Mouse (Mus musculus): Measurements from ENCODE around the gene Pbx3.

The Pbx3 gene

DNA sequence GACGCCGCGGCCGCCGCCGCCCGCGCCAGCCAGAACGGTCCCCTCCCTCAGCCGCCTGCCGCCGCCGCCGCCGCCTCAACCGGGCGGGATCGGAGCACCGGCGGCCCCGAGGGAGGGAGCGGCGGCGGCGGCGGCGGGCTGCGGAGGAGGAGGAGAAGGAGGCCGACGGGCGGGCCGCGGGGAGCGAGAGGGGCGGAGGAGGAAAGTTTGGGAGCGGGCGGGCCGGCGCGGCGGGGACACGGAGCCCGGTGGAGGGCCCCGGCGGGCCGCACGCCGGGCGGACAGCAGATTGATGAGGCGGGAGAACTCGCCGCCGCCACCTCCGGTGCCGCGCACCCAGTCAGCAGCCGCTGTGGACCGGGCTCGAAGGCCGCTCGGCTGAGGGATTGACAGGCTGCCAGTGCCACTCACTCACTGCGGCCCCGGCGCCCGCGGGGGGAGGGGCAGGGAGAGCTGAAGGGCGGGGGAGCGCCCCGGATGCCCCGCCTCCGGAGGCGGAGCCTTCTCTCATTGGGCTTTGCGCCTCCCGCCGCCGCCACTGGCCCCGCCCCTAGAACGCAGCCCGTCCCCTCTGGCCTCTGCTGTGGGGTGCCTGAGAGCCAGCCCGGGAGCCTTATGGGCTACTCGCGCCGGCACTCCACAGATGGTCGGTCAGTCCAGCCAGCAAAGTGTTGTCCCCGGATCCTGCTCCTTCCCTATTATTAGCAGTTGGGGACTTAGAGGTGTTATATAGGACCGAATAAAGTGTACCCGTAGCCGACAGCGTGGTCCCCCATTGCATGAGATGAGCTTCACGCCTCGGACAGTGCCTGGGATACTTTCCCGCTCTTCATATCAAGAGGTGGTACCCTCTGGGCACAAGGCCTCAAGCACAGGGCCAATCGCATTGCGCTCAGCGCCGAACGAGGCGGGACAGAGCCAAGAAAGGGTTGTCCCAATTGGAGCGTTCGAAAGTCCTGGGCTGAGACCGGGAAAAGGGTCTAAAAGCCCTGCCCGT, at the start of gene Pbx3:
Gene Pbx3 (minus strand): TSS at position 838 of the 997 bp plus-strand sequence.
- peak; percentile 95 for DNase-seq (ENCODE audit: low spot score)

DNA sequence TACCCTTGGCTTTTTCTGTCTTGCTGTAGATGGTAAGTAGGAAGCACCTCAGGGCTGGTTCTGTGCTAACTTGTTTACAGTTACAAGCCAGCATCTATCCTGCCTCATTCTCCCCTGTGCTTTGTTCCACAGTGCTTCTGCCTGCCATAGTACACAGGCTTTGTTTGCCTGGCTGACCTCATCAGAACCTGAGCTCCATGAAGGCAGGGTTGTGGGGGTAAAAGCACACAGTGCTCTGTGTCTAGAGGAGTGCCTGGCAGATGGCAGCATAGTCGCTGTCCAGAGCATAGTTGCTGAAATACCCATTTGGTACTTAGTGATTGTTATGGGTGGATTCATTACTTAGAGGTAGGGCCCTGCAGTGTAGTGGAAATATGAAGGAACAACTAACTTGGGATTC, 47.3 kb upstream of the Pbx3 start:
- no peak for DNase-seq (ENCODE audit: low spot score)

DNA sequence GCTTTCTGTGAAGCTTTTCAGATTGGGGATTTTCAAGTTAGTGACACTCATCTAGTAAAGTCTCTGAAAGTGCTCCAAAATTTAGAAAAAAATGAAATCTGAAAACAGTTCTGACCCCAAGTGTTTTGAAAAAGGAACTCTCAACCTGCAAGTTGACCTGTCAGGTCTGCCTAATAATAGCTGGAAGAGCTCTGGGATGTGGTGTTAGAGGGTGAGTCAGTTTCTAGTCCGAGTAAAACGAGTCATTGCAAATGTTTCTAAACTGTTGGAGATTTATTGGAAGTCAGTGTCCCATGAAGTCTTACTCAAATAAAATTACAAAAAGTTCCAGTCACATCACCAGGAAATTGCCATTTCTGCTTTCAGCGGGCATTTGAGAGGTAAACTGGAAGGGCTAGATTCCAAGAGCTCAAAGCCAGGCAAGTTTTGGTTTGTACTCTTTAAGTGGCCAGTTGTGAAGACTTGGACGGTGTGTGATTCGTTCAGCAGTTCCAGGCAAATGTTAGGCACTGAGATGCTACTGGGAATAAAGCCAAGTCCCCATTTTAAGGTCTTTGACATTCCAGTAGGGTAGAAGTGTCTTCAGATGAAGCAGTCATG, 36.9 kb upstream of the Pbx3 start:
- DNase-seq (ENCODE audit: low spot score), result no peak

DNA sequence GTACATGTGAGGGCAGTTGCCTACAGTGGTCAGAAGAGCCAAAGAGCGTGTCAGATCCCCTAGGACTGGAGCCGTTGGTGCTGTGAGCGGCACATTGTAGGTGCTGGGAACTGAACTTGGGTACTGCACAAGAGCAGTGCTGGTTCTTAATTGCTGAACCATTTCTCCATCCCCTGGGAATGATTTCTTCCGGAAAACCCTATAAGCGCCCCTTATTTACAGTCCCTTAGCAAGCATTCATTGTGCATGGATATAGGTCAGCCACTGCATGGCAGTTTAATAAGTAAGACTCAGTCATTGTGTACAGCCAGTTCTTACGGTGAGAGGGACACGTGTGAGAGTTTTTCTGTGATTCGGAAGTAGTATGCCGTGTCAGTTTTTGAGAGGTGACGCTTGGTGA, 35.4 kb upstream of the Pbx3 start:
- DNase-seq (ENCODE audit: low spot score), result no peak

DNA sequence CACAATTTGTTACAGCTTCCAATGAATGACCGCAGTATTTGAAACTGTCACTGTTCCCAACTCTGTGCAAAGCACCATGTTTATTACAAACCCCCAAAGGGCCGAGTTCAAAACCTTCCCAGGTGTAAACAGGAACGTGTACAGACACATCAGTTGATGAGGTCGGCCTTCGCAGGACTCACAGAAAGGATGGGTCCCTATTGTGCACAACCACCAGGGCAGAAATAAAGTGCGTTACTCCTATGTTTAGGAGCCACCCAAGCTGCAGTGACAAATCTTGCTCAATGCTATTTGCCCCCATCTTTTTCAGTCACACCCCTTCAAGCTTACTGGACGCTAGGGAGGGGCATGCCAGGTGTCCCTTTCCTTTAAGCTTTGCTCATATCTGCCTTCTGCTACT, 34.7 kb upstream of the Pbx3 start:
- DNase-seq (ENCODE audit: low spot score), result peak; percentile 2

DNA sequence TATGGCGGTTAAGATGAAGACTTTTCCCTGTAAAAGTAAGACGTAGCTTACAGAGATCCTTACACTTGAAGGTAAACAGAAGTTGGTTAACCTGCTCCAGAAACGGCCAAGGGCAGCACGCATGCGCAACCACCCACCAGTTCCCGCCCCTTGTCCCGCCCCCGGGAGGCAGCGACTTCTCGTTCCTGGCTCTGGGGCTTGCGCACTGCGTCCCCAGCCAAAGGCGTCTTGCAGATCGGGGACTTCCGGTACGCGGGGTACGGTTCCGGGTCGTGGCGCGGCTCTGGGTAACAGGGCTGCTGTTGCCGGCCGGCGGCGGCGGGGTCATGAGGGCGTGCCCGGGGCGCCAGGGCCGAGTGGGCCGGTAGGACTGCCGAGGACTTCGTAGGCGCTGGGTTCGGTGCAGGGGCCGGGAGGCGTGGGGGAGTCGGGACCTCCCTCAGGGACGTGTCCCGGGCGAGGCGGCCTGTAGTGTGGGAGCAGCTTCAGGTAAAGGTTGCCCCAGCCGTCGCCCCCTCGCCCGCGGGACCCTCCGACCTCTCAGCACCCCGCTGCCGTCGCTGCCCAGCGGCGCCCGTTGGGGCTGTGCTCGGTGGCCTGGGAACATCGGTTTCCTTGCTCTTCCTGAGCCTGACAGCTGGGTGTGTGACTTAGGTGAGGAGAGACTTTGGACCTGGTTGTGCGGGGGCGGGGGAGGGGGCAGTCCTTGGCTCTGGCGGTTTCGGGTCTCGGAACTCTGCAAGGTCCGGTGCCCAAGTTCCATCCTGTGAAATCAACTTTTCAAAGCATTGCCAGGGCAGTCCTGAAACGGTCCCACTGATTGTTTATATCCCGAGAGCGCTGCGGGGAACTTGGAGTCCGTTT, 33.9 kb upstream of the Pbx3 start, which contains the start of gene Mapkap1:
Gene Mapkap1 (plus strand): TSS at position 171 of the 864 bp plus-strand sequence.
- peak; percentile 99 for DNase-seq (ENCODE audit: low spot score)

DNA sequence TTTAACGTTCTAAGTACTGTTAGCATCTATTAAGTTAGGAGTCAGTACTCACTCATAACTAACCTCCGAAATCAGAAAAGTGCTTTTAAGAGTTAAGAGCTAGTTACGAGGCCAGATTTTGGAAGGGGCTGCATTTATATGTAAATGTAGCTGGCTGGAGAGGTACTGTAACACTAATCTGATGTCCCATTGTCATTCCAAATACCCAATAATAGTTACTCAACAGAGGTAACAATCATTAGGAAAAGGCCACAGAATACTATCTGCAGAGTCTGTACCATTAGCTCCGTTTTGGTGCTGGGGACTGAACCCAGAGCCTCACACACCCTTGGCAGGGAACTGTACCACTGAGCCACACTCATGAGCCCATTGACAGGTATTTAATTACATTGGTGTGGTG, 26.6 kb upstream of the Pbx3 start:
- no peak for DNase-seq (ENCODE audit: low spot score)

DNA sequence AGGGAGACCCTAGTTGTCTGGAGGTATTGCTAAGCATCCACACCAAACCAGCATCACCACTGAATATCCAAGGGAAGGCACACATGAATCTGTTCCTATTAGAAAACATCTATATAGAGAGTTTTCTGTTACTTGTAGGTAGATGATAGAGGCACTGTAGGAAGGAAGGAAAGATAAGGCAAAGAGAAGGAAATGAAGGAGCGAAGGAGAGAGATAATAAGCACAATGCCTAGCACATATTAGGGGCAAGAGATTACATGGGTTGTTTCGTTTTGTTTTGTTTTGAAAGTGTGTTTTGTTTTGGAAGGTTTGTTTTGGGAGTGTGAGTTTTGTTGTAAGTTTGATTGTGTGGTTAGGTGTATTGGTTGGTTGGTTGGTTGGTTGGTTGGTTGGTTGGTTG, 6.0 kb upstream of the Pbx3 start:
- DNase-seq (ENCODE audit: low spot score), result no peak

DNA sequence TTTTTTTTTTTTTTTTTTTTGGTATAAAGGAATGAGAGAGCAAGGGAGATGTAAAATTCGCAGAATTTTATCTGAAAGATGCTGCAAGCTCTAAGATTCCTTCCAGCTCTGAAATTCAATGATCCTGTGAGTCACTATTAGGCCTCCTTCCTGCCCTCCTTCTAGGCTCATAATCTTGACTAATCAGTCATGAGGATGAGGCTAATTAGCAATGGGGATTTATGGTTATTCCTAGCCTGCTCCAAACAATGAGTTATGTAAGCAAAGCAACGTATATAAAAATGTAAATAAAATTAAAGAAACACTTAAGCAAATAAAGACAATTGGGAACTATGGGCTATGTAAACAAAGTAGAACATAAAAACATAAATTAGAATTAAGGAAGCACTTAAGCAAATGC, 1.4 kb upstream of the Pbx3 start:
- DNase-seq (ENCODE audit: low spot score), result no peak

DNA sequence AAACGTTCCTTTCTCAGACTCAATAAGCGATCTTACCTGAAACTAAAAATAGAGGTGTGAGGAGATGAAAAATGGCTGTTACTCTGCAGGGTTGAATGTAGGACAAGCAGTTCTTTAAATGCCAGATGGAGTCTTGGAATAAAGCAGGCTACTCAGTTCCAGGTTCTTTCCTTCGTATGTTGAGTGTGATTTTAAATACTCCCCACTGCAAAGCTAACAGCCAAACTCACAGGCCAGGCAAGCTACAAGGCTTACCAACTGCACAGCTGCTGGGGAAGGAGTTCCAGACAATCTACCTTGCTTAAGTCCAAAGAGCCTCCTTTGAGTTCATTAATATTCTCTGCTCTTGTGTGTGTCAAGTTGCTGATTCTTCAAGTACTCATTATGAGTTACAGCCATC, 944 bp upstream of the Pbx3 start:
- DNase-seq (ENCODE audit: low spot score), result no peak

DNA sequence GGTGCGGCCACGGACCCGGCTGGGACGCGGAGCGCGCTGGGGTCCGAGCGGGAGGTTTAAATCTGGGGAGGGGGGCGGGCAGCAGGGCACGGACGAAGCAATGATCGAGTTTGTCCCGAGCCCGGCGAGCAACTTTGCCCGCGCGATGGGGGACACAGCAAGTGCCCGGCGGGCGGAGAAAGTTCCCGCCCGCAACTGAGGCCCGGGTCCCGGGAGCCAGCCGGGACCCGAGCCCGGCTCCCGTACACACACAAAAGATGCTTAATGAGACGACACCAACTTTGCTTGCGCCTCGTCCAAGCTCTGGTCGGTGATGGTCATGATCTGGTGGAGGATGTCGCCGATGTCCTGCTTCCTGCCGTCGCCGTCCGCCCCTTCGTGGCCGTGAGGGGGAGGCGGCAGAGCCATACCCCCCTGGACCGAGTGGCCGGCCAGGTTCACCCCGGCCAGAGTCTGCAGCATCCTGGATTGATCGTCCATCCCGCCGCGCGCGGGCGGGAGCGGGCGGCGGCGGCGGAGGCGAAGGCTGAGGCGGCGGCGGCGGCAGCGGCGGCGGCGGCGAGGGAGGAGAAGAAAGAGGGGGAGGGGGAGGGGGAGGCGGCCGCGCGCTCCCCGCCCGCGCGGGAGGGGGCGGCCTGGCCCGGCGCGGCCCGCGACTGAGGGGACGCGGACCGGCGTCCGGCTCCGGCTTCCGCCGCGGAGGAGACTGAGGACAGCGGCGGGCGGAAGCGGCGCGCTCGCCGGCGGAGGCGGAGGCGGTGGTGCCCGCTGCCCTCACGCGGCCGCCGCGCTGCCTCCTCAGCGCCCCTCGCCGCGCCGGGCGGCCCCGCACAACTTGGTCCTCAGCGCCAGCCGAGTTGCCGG, 1.3 kb downstream of the Pbx3 start:
- peak; percentile 57 for DNase-seq (ENCODE audit: low spot score)

DNA sequence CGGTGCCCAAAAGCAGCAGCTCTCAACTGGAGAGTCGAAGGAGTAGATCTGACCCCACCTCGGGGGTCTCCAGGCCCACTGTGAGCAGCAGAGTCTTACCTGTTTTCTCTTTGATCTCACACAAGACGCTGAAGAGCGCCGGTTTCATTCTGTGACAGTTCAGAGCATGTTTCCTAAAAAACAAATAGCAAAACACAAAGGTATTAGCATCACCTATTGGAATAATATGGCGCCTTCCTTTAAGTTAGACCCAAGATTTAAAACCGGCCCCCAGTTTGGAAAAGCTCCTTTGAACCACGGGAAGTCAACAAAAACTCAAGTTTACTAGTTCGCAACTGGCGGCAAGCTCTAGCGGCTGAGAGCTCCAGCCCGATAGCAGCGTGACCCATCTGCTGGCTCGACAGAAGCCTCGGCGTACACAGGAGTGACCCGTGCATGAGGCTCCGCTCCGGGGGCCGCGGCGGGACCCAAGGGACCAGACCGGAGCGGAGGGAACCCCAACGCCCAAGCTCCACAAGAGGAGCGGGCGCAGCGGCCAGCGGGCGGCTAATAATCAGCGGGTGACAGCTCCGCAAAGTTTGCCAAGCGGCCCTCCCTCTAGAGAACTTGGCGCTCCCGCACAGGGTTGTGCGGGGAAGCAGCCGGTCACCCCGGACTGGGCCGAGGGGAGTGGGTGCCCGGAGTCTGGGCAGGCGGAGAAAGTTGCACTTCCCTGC, 2.1 kb downstream of the Pbx3 start:
- DNase-seq (ENCODE audit: low spot score), result peak; percentile 28

DNA sequence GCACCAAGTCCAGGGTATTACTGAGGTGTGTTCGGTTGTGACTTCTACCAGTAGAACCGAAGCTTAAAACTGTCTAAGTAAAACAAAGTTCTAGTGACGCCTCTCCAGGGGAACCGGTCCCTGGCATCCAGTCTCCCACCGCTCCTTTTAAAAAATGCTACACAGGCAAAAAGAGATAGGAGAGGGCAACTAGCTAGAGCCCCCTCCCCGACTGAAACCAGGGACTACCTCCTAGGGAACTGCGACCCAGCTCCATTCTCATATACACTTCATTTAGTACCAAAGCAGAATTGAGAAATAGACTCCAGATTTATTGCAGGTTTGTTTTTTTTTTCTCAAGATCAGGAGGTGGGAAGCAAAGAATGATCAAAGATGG, 2.6 kb downstream of the Pbx3 start:
- no peak for DNase-seq (ENCODE audit: low spot score)

DNA sequence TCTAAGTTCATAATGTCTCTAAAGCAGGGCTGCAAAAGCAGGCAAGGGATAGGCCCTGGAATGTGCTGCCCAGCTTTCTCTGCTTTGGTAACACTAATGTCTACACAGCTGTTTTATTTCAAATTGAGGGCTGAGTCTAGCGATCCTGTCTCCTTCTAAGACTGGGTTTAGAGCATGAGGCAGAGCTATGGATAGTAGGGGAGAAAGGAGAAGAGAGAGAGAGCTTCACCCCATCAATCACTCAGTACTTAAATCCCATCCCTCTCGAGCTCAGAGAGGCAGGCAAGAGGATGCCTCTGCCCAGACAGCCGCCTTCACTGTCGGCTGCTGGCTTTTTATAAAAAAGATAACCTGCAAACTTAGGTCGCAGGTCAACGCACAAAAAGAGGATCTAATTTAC, 4.5 kb downstream of the Pbx3 start:
- DNase-seq (ENCODE audit: low spot score), result peak; percentile 37

DNA sequence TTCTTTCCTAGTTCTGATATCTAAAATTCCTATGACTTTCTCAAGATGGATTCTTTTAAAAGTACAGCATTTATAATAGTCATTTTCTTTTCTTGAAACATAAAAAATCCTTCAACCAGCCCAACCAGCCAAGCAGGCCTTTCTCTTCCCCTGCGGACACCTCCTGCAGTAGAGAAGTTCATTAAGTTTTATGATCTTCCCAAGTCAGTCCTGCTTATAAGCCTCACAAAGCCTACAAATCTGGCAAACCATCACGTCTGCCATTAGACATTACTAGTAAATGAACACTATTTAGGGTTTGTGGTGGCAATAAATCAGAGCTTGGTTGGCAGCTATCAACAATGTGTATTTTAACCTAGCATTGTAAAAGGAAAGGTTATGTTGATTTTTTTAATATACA, 5.9 kb downstream of the Pbx3 start:
- no peak for DNase-seq (ENCODE audit: low spot score)

DNA sequence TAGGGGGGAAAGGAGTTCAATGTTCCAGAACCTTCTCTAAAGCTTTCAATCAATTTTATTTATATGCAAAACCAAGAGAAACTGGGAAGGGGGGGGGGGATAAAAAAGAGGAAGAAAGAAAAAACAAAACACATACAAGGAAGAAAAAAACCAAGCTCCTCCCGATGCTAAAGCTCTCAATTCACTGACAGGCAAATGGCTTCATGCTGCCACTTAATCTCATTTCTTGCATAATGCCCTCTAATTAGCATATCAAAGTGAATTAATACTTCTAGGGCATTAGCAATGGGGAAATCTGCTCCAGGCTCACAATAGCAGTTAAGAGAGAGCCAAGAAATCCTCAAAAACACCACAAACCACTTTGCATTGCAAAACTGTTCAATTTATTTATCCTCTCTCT, 9.3 kb downstream of the Pbx3 start:
- DNase-seq (ENCODE audit: low spot score), result no peak

DNA sequence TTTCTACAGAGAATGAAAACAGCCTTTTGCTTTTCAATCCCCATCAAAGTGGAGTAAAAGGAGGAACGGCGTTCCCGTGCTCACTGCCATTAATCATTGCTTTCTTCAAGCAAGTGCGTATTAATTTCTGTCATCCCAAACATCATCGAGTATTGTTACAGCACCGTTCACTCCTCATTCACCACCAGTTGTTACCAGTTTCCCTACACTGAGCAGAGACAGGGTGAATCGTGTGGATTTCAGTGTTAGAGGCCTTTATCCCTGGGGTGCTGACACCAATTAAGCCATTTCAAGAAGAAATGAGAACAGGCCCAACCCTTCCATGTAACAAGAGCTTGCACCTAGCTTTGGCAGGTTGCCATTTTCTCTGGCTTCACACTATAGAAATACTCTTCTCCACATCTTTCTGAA, 17.1 kb downstream of the Pbx3 start:
- no peak for DNase-seq (ENCODE audit: low spot score)

DNA sequence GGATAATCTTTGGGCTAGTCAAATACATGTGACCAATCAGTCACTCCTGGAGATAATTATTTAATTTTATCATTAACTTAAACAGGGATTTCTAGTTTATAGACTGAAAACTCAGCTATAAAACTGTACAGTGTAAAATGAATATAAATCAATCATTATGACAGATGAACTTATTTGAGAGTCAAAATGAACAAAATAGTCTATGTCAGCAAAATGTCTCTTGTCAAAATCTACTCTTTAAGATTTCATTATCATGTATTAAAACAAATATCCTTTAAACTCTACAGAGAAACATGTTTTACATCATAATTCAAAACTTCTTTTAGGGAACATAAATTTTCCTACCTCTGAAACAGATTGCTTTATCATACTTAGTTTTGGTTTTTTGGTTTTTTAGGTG, 20.9 kb downstream of the Pbx3 start:
- DNase-seq (ENCODE audit: low spot score), result no peak

DNA sequence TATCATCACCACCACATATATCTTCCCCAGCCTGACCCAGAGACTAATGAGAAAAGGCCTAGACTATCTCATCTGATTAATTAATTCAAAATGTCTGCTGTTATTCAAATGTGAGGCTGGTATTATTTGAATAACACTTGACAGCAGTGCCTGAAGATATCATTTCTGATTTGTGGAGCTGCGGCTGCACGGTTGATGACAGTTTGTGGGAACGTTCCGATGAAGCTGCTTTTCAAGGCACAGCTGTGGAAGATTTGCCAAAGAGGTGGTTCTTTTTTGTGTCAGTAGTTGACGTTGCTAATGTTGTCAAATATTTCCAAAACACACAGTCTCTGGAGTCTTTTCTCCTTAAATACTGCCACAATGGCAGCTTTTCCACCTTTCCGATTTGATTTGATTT, 25.8 kb downstream of the Pbx3 start:
- DNase-seq (ENCODE audit: low spot score), result no peak

DNA sequence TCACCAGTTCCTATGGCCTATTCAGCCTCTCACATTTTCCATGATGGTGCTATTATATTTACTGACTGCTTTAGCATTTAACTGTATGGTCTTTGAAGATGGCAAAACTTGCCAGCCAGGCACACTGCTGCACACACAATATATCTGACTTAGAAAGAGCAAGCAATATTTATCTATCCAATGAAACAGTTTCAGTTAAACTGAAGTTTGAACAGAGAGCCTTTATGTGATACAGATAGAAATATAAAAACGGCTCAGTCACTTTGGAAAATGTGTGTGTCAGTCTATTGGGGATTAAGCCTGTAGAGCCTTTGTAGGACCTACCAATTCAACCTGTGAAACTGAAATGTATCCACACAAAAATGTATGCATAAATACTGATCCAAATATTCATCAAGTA, 74.3 kb downstream of the Pbx3 start:
- DNase-seq (ENCODE audit: low spot score), result no peak

DNA sequence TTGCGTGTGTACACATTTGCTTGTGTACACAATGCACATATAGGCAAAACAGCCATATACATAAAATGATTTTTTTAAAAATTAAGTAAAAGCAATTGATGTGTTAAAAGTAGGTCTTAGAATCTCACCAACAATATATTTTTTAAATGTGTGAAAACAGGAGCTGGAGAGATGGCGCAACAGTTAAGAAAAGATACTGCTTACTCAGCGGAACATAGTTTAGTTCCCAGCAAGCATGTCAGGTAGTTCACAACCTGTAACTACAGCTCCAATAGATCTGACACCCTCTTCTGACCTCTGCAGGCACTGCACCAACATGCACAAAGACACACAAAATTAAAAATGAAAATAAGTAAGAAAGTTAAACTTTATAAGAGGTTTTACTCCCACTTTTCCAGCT, 74.7 kb downstream of the Pbx3 start:
- DNase-seq (ENCODE audit: low spot score), result no peak
